ENCODE assay signal across 8 mouse cellular contexts in genomic region chr11:70220323-70220722, GRCm38 (mm10). TPM values are rescaled to one million over a fixed set of nuclear protein-coding genes. Genes with fewer than 3 reads are reported as not detected.
DNase-seq lines count a peak whose midpoint lies in the region; ATAC-seq and TF ChIP-seq lines count a peak whose summit lies in the region.

No protein-coding gene starts in this region.

- ATAC-seq in frontal cortex, adult (ENCODE audit: low TSS enrichment) = peak; percentile 20; the same call in 1 of the 2 replicates
- ATAC-seq in intestine, postnatal 0 days = no peak
- 0 out of 2 replicates have a peak, but pooled peaks have one; percentile 2 for ATAC-seq in neural tube, embryonic 15.5 days (ENCODE audit: low FRiP score)

- no peak for DNase-seq in frontal cortex, postnatal 36 days (ENCODE audit: low spot score in 2 of 2)
- DNase-seq in thymus, adult 2 months = no peak
- no peak for DNase-seq in thymus, postnatal 36 days
- no peak for DNase-seq in urinary bladder, postnatal 4 days (ENCODE audit: low spot score in 2 of 2)
- no peak for DNase-seq in layer of hippocampus, adult 9-11 months

- 6% methylated on average over 24 of the region's 24 CpGs for WGBS in thymus, adult 2 months
- WGBS in intestine, postnatal 0 days = under 1% methylated on average over 24 of the region's 24 CpGs
- under 1% methylated on average over 24 of the region's 24 CpGs for WGBS in neural tube, embryonic 15.5 days

- no peak for TF ChIP-seq CTCF in thymus, adult 2 months (IDR thresholded peaks at IDR 0.05; ENCODE audit: borderline replicate concordance, control insufficient read depth, extremely low read depth, insufficient read depth, low read length, poor library complexity)
- no peak for TF ChIP-seq CTCF in intestine, postnatal 0 days (IDR thresholded peaks at IDR 0.05; ENCODE audit: low read depth)

- peak overlapping the region; percentile 51 for H3K4me3 ChIP-seq in thymus, adult 2 months (ENCODE audit: control insufficient read depth, insufficient read depth, low read length)
- H3K4me3 ChIP-seq in intestine, postnatal 0 days (ENCODE audit: low read depth, low read length) = peak overlapping the region; percentile 59
- peak overlapping the region; percentile 61 for H3K4me3 ChIP-seq in neural tube, embryonic 15.5 days (replicated peaks)

- peaks cover 20% of the 10 kb centered on the region for H3K4me1 ChIP-seq in thymus, adult 2 months (replicated peaks; ENCODE audit: control insufficient read depth, insufficient read depth, low read length)
- peaks cover 5% of the 10 kb centered on the region for H3K4me1 ChIP-seq in intestine, postnatal 0 days (replicated peaks; ENCODE audit: control insufficient read depth, insufficient read depth, low read length)
- peaks cover 41% of the 10 kb centered on the region for H3K4me1 ChIP-seq in neural tube, embryonic 15.5 days

- H3K36me3 ChIP-seq in thymus, adult 2 months (ENCODE audit: control insufficient read depth, insufficient read depth, low read length) = no peaks in the 10 kb centered on the region
- peaks cover 4% of the 10 kb centered on the region; the same call in 1 of the 2 replicates for H3K36me3 ChIP-seq in intestine, postnatal 0 days (ENCODE audit: control insufficient read depth, insufficient read depth)
- peaks cover 20% of the 10 kb centered on the region for H3K36me3 ChIP-seq in neural tube, embryonic 15.5 days

- TF ChIP-seq POLR2A in thymus, adult 2 months (IDR thresholded peaks at IDR 0.05; ENCODE audit: control insufficient read depth, extremely low read depth, insufficient read depth, low read length, poor library complexity) = no peak

- H3K4me2 ChIP-seq in intestine, postnatal 0 days (replicated peaks; ENCODE audit: low read depth) = peak overlapping the region; percentile 95
- peak overlapping the region; percentile 84 for H3K4me2 ChIP-seq in neural tube, embryonic 15.5 days

- no peaks in the 10 kb centered on the region for H3K9me3 ChIP-seq in intestine, postnatal 0 days (ENCODE audit: control insufficient read depth)
- no peaks in the 10 kb centered on the region for H3K9me3 ChIP-seq in neural tube, embryonic 15.5 days (replicated peaks)

- peak overlapping the region; percentile 67 for H3K9ac ChIP-seq in intestine, postnatal 0 days (ENCODE audit: low read depth, low read length)
- peak overlapping the region; percentile 73 for H3K9ac ChIP-seq in neural tube, embryonic 15.5 days (replicated peaks)

- H3K27me3 ChIP-seq in thymus, adult 2 months (ENCODE audit: control insufficient read depth, insufficient read depth, low read length) = peaks cover 5% of the 10 kb centered on the region
- H3K27me3 ChIP-seq in intestine, postnatal 0 days (replicated peaks; ENCODE audit: control insufficient read depth, insufficient read depth, low read length) = peaks cover 5% of the 10 kb centered on the region
- H3K27me3 ChIP-seq in neural tube, embryonic 15.5 days (replicated peaks) = peaks cover 38% of the 10 kb centered on the region

- H3K27ac ChIP-seq in thymus, adult 2 months (ENCODE audit: control insufficient read depth, insufficient read depth, low read length) = no peak overlapping the region
- H3K27ac ChIP-seq in intestine, postnatal 0 days (ENCODE audit: low read depth, low read length) = peak overlapping the region; percentile 94
- H3K27ac ChIP-seq in neural tube, embryonic 15.5 days (replicated peaks) = peak overlapping the region; percentile 91

RNA-seq across cellular contexts. Expression of gene Slc16a13, which starts 0.5 kb away (rescaled TPM):
- 2.9 and 6.1 TPM in 2 replicates for polyA plus RNA-seq in thymus, adult 2 months (2012; rRNA removed)
- 9.9 and 11.4 TPM in 2 replicates for polyA plus RNA-seq in intestine, postnatal 0 days (2015; fragmentation: Nextera tagmentation; extraction: Ambion mirVana)
- 12.4 and 14.3 TPM in 2 replicates for polyA plus RNA-seq in neural tube, embryonic 15.5 days (2015; fragmentation: Nextera tagmentation; extraction: Ambion mirVana)

RNA-seq across cellular contexts. Expression of gene Slc16a11, which starts 7.8 kb away (rescaled TPM):
- 4.5 and 5.3 TPM in 2 replicates for polyA plus RNA-seq in thymus, adult 2 months (2012; rRNA removed)
- 3.6 and 4.5 TPM in 2 replicates for polyA plus RNA-seq in intestine, postnatal 0 days (2015; fragmentation: Nextera tagmentation; extraction: Ambion mirVana)
- polyA plus RNA-seq in neural tube, embryonic 15.5 days (2015; fragmentation: Nextera tagmentation; extraction: Ambion mirVana) = 6.3 and 7.3 TPM in 2 replicates

RNA-seq across cellular contexts. Expression of gene Bcl6b, which starts 9.3 kb away (rescaled TPM):
- 0.97 and 1.6 TPM in 2 replicates for polyA plus RNA-seq in thymus, adult 2 months (2012; rRNA removed)
- 3.6 and 4.4 TPM in 2 replicates for polyA plus RNA-seq in intestine, postnatal 0 days (2015; fragmentation: Nextera tagmentation; extraction: Ambion mirVana)
- 5.2 and 6.6 TPM in 2 replicates for polyA plus RNA-seq in neural tube, embryonic 15.5 days (2015; fragmentation: Nextera tagmentation; extraction: Ambion mirVana)

RNA-seq across cellular contexts. Expression of gene 0610010K14Rik, which starts 17.4 kb away (rescaled TPM):
- polyA plus RNA-seq in thymus, adult 2 months (2012; rRNA removed) = 150 and 153 TPM in 2 replicates
- polyA plus RNA-seq in intestine, postnatal 0 days (2015; fragmentation: Nextera tagmentation; extraction: Ambion mirVana) = 70.3 and 72.7 TPM in 2 replicates
- polyA plus RNA-seq in neural tube, embryonic 15.5 days (2015; fragmentation: Nextera tagmentation; extraction: Ambion mirVana) = 153 and 167 TPM in 2 replicates

RNA-seq across cellular contexts. Expression of gene Gm21988, which starts 19.3 kb away (rescaled TPM):
- polyA plus RNA-seq in thymus, adult 2 months (2012; rRNA removed) = 11.1 and 11.6 TPM in 2 replicates
- 11.2 and 11.3 TPM in 2 replicates for polyA plus RNA-seq in intestine, postnatal 0 days (2015; fragmentation: Nextera tagmentation; extraction: Ambion mirVana)
- polyA plus RNA-seq in neural tube, embryonic 15.5 days (2015; fragmentation: Nextera tagmentation; extraction: Ambion mirVana) = 13.1 and 16.0 TPM in 2 replicates
